Mouse (Mus musculus): Measurements from ENCODE around the gene Tceal3.
"Not testable (repeated sequence)": the region's sequence is repeated elsewhere in the genome, so short reads cannot be mapped to it uniquely, and the experiment has no call there.

Gene Tceal3

GRCm38 (mm10) chrX:136590199-136590896, at the start of gene Tceal3:
Gene Tceal3, plus strand, starts transcription at chrX:136590842.
- peak; percentile 52 for DNase-seq (ENCODE audit: low read depth, low spot score)

- DNase-seq (ENCODE audit: low read depth, low spot score): not testable (repeated sequence)
Observed at GRCm38 (mm10) chrX:136543956-136544355, 46.7 kb upstream of the Tceal3 start, which contains the start of gene Kir3dl2. Gene Kir3dl2, minus strand, starts transcription at chrX:136544056.

GRCm38 (mm10) chrX:136569094-136569493, 21.5 kb upstream of the Tceal3 start:
- not testable (repeated sequence) for DNase-seq (ENCODE audit: low read depth, low spot score)

GRCm38 (mm10) chrX:136584617-136585016, 6.0 kb upstream of the Tceal3 start:
- DNase-seq (ENCODE audit: low read depth, low spot score): no peak

GRCm38 (mm10) chrX:136590897-136591257, 235 bp downstream of the Tceal3 start:
- no peak for DNase-seq (ENCODE audit: low read depth, low spot score)

- DNase-seq (ENCODE audit: low read depth, low spot score): peak; percentile 3
Observed at GRCm38 (mm10) chrX:136599416-136599815, 8.8 kb downstream of the Tceal3 start.

GRCm38 (mm10) chrX:136606951-136607350, 16.3 kb downstream of the Tceal3 start:
- no peak for DNase-seq (ENCODE audit: low read depth, low spot score)

- peak; percentile 5 for DNase-seq (ENCODE audit: low read depth, low spot score)
Observed at GRCm38 (mm10) chrX:136607395-136607794, 16.8 kb downstream of the Tceal3 start.

- DNase-seq (ENCODE audit: low read depth, low spot score): no peak
Observed at GRCm38 (mm10) chrX:136611346-136611745, 20.7 kb downstream of the Tceal3 start.

GRCm38 (mm10) chrX:136615889-136616288, 25.2 kb downstream of the Tceal3 start:
- DNase-seq (ENCODE audit: low read depth, low spot score): not testable (repeated sequence)

GRCm38 (mm10) chrX:136624905-136625569, 34.4 kb downstream of the Tceal3 start:
- DNase-seq (ENCODE audit: low read depth, low spot score): peak; percentile 16

- DNase-seq (ENCODE audit: low read depth, low spot score): no peak
Observed at GRCm38 (mm10) chrX:136625959-136626358, 35.3 kb downstream of the Tceal3 start.

GRCm38 (mm10) chrX:136635116-136635515, 44.5 kb downstream of the Tceal3 start:
- no peak for DNase-seq (ENCODE audit: low read depth, low spot score)

GRCm38 (mm10) chrX:136639754-136640153, 49.1 kb downstream of the Tceal3 start:
- peak; percentile 26 for DNase-seq (ENCODE audit: low read depth, low spot score)

GRCm38 (mm10) chrX:136645857-136646256, 55.2 kb downstream of the Tceal3 start:
- not testable (repeated sequence) for DNase-seq (ENCODE audit: low read depth, low spot score)

- peak; percentile 12 for DNase-seq (ENCODE audit: low read depth, low spot score)
Observed at GRCm38 (mm10) chrX:136666281-136666706, 75.7 kb downstream of the Tceal3 start.

- DNase-seq (ENCODE audit: low read depth, low spot score): not testable (repeated sequence)
Observed at GRCm38 (mm10) chrX:136666762-136667464, 76.3 kb downstream of the Tceal3 start.

- no peak for DNase-seq (ENCODE audit: low read depth, low spot score)
Observed at GRCm38 (mm10) chrX:136668794-136669193, 78.2 kb downstream of the Tceal3 start.

- no peak for DNase-seq (ENCODE audit: low read depth, low spot score)
Observed at GRCm38 (mm10) chrX:136680989-136681388, 90.3 kb downstream of the Tceal3 start.

GRCm38 (mm10) chrX:136691606-136692293, 101.1 kb downstream of the Tceal3 start:
- DNase-seq (ENCODE audit: low read depth, low spot score): not testable (repeated sequence)

- DNase-seq (ENCODE audit: low read depth, low spot score): no peak
Observed at GRCm38 (mm10) chrX:136692294-136692675, 101.6 kb downstream of the Tceal3 start.

GRCm38 (mm10) chrX:136693196-136693595, 102.6 kb downstream of the Tceal3 start:
- no peak for DNase-seq (ENCODE audit: low read depth, low spot score)

Measured in mesoderm, embryonic 11.5 days (tissue).